Mouse (Mus musculus) limb, embryonic 12.5 days (tissue): ENCODE data around the gene Hrh1. TPM values are rescaled to one million over a fixed set of nuclear protein-coding genes. Genes with fewer than 3 reads are reported as not detected.

Source experiments
- ATAC-seq: fragments of 200-750 bp; cut with Nextera tagmentation; 2 replicates; pipeline ENCODE4 v1.8.0; 2017; ENCODE audit warnings: low read depth, moderate TSS enrichment; ENCODE audit not compliant: insufficient number of reproducible peaks, insufficient read depth, low FRiP score, low TSS enrichment
- H3K27ac ChIP-seq: fragments of 300-500 bp; sonication (generic); 2 replicates; pipeline ENCODE4 v1.5.1; 2016; ENCODE audit warnings: mild to moderate bottlenecking, moderate library complexity
- H3K27me3 ChIP-seq: fragments of 300-500 bp; sonication (generic); 2 replicates; pipeline ENCODE4 v1.6.1; 2016; ENCODE audit warnings: mild to moderate bottlenecking, moderate library complexity
- H3K36me3 ChIP-seq: fragments of 300-500 bp; sonication (generic); 2 replicates; pipeline ENCODE4 v1.6.1; 2016; ENCODE audit warnings: mild to moderate bottlenecking, moderate library complexity
- H3K4me1 ChIP-seq: fragments of 300-500 bp; sonication (generic); replicated peaks from 2 replicates; pipeline ENCODE4 v1.6.1; 2016
- H3K4me2 ChIP-seq: fragments of 300-500 bp; sonication (generic); 2 replicates; pipeline ENCODE4 v1.6.1; 2016; ENCODE audit warnings: mild to moderate bottlenecking, moderate library complexity
- H3K4me3 ChIP-seq: fragments of 300-500 bp; sonication (generic); replicated peaks from 2 replicates; pipeline ENCODE4 v1.5.1; 2016; ENCODE audit warnings: mild to moderate bottlenecking
- H3K9ac ChIP-seq: fragments of 300-500 bp; sonication (generic); replicated peaks from 2 replicates; pipeline ENCODE4 v1.6.1; 2016; ENCODE audit warnings: mild to moderate bottlenecking, moderate library complexity
- H3K9me3 ChIP-seq: fragments of 300-500 bp; sonication (generic); 2 replicates; pipeline ENCODE4 v1.6.1; 2016; ENCODE audit warnings: mild to moderate bottlenecking, moderate library complexity
- WGBS: fragments of 180-500 bp; shearing (Covaris S2); methylation state at CpG from one replicate; pipeline ENCODE4 v1.1.7; 2016; 5-methylcytosine and 5-hydroxymethylcytosine counted together
- polyA plus RNA-seq: library from polyadenylated mRNA; unstranded; fragments of >200 nt; fragmentation: Nextera tagmentation; extraction: Ambion mirVana; gene quantifications from 2 replicates; pipeline ENCODE4 v1.2.1, GENCODE M21; 2016

Gene Hrh1
- polyA plus RNA-seq, 1 experiment from 2014 or later: 0.11 TPM

- WGBS: 84% methylated on average over 5 of the region's 5 CpGs
- H3K27ac ChIP-seq: no peak overlapping the region
- no peaks in the 10 kb centered on the region for H3K27me3 ChIP-seq
- H3K4me3 ChIP-seq: no peak overlapping the region
- H3K9ac ChIP-seq: no peak overlapping the region
- no peak overlapping the region for H3K4me2 ChIP-seq
- ATAC-seq: no peak
- H3K4me1 ChIP-seq: peaks cover 16% of the 10 kb centered on the region
- peaks cover 3% of the 10 kb centered on the region for H3K9me3 ChIP-seq
- H3K36me3 ChIP-seq: no peaks in the 10 kb centered on the region
Observed at GRCm38 (mm10) chr6:114434524-114434923, 36.8 kb downstream of the Hrh1 start.

- Histone ChIP-seq H3K36me3 (no peaks in the 10 kb centered on the region), H3K4me2 (no peak overlapping the region), H3K27me3 (peaks cover 6% of the 10 kb centered on the region), H3K27ac (no peak overlapping the region), H3K4me3 (no peak overlapping the region), H3K9ac (no peak overlapping the region), H3K4me1 (no peaks in the 10 kb centered on the region), H3K9me3 (peaks cover 15% of the 10 kb centered on the region)
- ATAC-seq: no peak
- WGBS: 53% methylated on average over 2 of the region's 2 CpGs
Observed at GRCm38 (mm10) chr6:114440302-114440701, 42.6 kb downstream of the Hrh1 start.

GRCm38 (mm10) chr6:114440788-114441453 lies 43.2 kb downstream of the Hrh1 start:
- no peak overlapping the region for H3K4me3 ChIP-seq
- H3K4me1 ChIP-seq: no peaks in the 10 kb centered on the region
- H3K36me3 ChIP-seq: no peaks in the 10 kb centered on the region
- WGBS: 37% methylated on average over 10 of the region's 10 CpGs
- ATAC-seq: no peak
- no peak overlapping the region for H3K9ac ChIP-seq
- no peak overlapping the region for H3K4me2 ChIP-seq
- H3K27me3 ChIP-seq: peaks cover 7% of the 10 kb centered on the region
- H3K9me3 ChIP-seq: peaks cover 15% of the 10 kb centered on the region
- no peak overlapping the region for H3K27ac ChIP-seq

- Histone ChIP-seq H3K4me2 (no peak overlapping the region), H3K36me3 (no peaks in the 10 kb centered on the region), H3K9me3 (peaks cover 14% of the 10 kb centered on the region), H3K27me3 (peaks cover 13% of the 10 kb centered on the region), H3K4me3 (no peak overlapping the region), H3K9ac (no peak overlapping the region), H3K4me1 (no peaks in the 10 kb centered on the region), H3K27ac (no peak overlapping the region)
- no peak for ATAC-seq
- WGBS: 61% methylated on average over 1 of the region's 1 CpGs
Observed at GRCm38 (mm10) chr6:114444247-114444844, 46.6 kb downstream of the Hrh1 start.

- no peak for ATAC-seq
- no peak overlapping the region for H3K4me2 ChIP-seq
- H3K27me3 ChIP-seq: peaks cover 13% of the 10 kb centered on the region
- H3K4me3 ChIP-seq: no peak overlapping the region
- no peak overlapping the region for H3K27ac ChIP-seq
- no peaks in the 10 kb centered on the region for H3K4me1 ChIP-seq
- whole genome bisulfite sequencing: 68% methylated on average over 3 of the region's 3 CpGs
- peaks cover 8% of the 10 kb centered on the region for H3K9me3 ChIP-seq
- no peaks in the 10 kb centered on the region for H3K36me3 ChIP-seq
- H3K9ac ChIP-seq: no peak overlapping the region
Observed at GRCm38 (mm10) chr6:114444976-114445375, 47.2 kb downstream of the Hrh1 start.

GRCm38 (mm10) chr6:114448888-114449287 lies 51.2 kb downstream of the Hrh1 start:
- ATAC-seq: no peak

GRCm38 (mm10) chr6:114455267-114455666 lies 57.5 kb downstream of the Hrh1 start:
- Histone ChIP-seq H3K4me1 (peaks cover 16% of the 10 kb centered on the region; the same call in 1 of the 2 replicates), H3K9me3 (no peaks in the 10 kb centered on the region)
- 84% methylated on average over 4 of the region's 4 CpGs for WGBS

More at GRCm38 (mm10) chr6:114448888-114449287, 51.2 kb downstream of the Hrh1 start:
- Histone ChIP-seq H3K9ac (no peak overlapping the region), H3K9me3 (no peaks in the 10 kb centered on the region), H3K4me2 (no peak overlapping the region), H3K27me3 (peaks cover 13% of the 10 kb centered on the region), H3K4me3 (no peak overlapping the region), H3K4me1 (no peaks in the 10 kb centered on the region), H3K27ac (no peak overlapping the region), H3K36me3 (no peaks in the 10 kb centered on the region)
- 81% methylated on average over 9 of the region's 9 CpGs for WGBS

GRCm38 (mm10) chr6:114456255-114457042 lies 58.7 kb downstream of the Hrh1 start:
- WGBS: 43% methylated on average over 11 of the region's 12 CpGs
- no peak for ATAC-seq
- H3K9me3 ChIP-seq: no peaks in the 10 kb centered on the region
- peaks cover 16% of the 10 kb centered on the region; the same call in 1 of the 2 replicates for H3K4me1 ChIP-seq
- H3K36me3 ChIP-seq: no peaks in the 10 kb centered on the region
- H3K4me2 ChIP-seq: no peak overlapping the region
- H3K27me3 ChIP-seq: no peaks in the 10 kb centered on the region
- no peak overlapping the region for H3K4me3 ChIP-seq
- H3K27ac ChIP-seq: no peak overlapping the region
- no peak overlapping the region for H3K9ac ChIP-seq

More at GRCm38 (mm10) chr6:114455267-114455666, 57.5 kb downstream of the Hrh1 start:
- no peak overlapping the region for H3K4me2 ChIP-seq
- H3K27ac ChIP-seq: no peak overlapping the region
- ATAC-seq: no peak
- H3K9ac ChIP-seq: no peak overlapping the region
- peaks cover 4% of the 10 kb centered on the region; the same call in 1 of the 2 replicates for H3K27me3 ChIP-seq
- no peak overlapping the region for H3K4me3 ChIP-seq
- H3K36me3 ChIP-seq: no peaks in the 10 kb centered on the region

- WGBS: 86% methylated on average over 3 of the region's 3 CpGs
- Histone ChIP-seq H3K27ac (no peak overlapping the region), H3K4me3 (no peak overlapping the region), H3K27me3 (no peaks in the 10 kb centered on the region), H3K9me3 (no peaks in the 10 kb centered on the region), H3K4me2 (no peak overlapping the region), H3K36me3 (no peaks in the 10 kb centered on the region), H3K4me1 (peaks cover 16% of the 10 kb centered on the region; the same call in 1 of the 2 replicates), H3K9ac (no peak overlapping the region)
- no peak for ATAC-seq
Observed at GRCm38 (mm10) chr6:114457299-114457698, 59.6 kb downstream of the Hrh1 start.

GRCm38 (mm10) chr6:114458191-114458590 lies 60.5 kb downstream of the Hrh1 start:
- H3K9ac ChIP-seq: no peak overlapping the region
- H3K27me3 ChIP-seq: no peaks in the 10 kb centered on the region
- ATAC-seq: no peak
- 82% methylated on average over 5 of the region's 5 CpGs for WGBS
- H3K4me1 ChIP-seq: peaks cover 16% of the 10 kb centered on the region; the same call in 1 of the 2 replicates
- H3K27ac ChIP-seq: no peak overlapping the region
- H3K9me3 ChIP-seq: no peaks in the 10 kb centered on the region
- no peak overlapping the region for H3K4me2 ChIP-seq
- no peaks in the 10 kb centered on the region for H3K36me3 ChIP-seq
- H3K4me3 ChIP-seq: no peak overlapping the region

GRCm38 (mm10) chr6:114459969-114460368 lies 62.2 kb downstream of the Hrh1 start:
- H3K27me3 ChIP-seq: no peaks in the 10 kb centered on the region; the same call in 1 of the 2 replicates
- no peak for ATAC-seq
- no peaks in the 10 kb centered on the region for H3K36me3 ChIP-seq
- 75% methylated on average over 2 of the region's 2 CpGs for WGBS
- no peak overlapping the region for H3K4me2 ChIP-seq
- no peak overlapping the region for H3K9ac ChIP-seq
- no peaks in the 10 kb centered on the region for H3K9me3 ChIP-seq
- H3K4me1 ChIP-seq: peaks cover 16% of the 10 kb centered on the region; the same call in 1 of the 2 replicates
- H3K27ac ChIP-seq: no peak overlapping the region
- no peak overlapping the region for H3K4me3 ChIP-seq
